In genomic region chr10:78480954-78481927, GRCm38 (mm10) we compare ENCODE assay signal across 8 mouse cellular contexts. TPM values are rescaled to one million over a fixed set of nuclear protein-coding genes. Genes with fewer than 3 reads are reported as not detected.
DNase-seq lines count a peak whose midpoint lies in the region; ATAC-seq and TF ChIP-seq lines count a peak whose summit lies in the region.

No protein-coding gene starts in this region.

- ATAC-seq in embryonic facial prominence, embryonic 12.5 days (ENCODE audit: insufficient number of reproducible peaks, insufficient read depth, low FRiP score, low TSS enrichment): peak; percentile 32; the same call in 1 of the 2 replicates
- peak; percentile 29 for ATAC-seq in intestine, embryonic 15.5 days
- ATAC-seq in monocyte, adult 5-6 weeks (replicated peaks; ENCODE audit: insufficient number of reproducible peaks, low FRiP score, low TSS enrichment, poor library complexity, severe bottlenecking): peak; percentile 49; the same call in 1 of the 2 replicates

- H3K27ac ChIP-seq in left cerebral cortex, adult 2 months: no peak overlapping the region
- H3K27ac ChIP-seq in embryonic facial prominence, embryonic 12.5 days: no peak overlapping the region
- H3K27ac ChIP-seq in intestine, embryonic 15.5 days: no peak overlapping the region

- TF ChIP-seq CTCF in left cerebral cortex, adult 2 months (IDR thresholded peaks at IDR 0.05): no peak

- WGBS in embryonic facial prominence, embryonic 12.5 days: 34% methylated on average over 21 of the region's 21 CpGs
- 35% methylated on average over 21 of the region's 21 CpGs for WGBS in intestine, embryonic 15.5 days

- peak overlapping the region; percentile 85 for H3K4me2 ChIP-seq in embryonic facial prominence, embryonic 12.5 days (replicated peaks)
- peak overlapping the region; percentile 95 for H3K4me2 ChIP-seq in intestine, embryonic 15.5 days (replicated peaks)

- no peaks in the 10 kb centered on the region for H3K9me3 ChIP-seq in embryonic facial prominence, embryonic 12.5 days
- no peaks in the 10 kb centered on the region for H3K9me3 ChIP-seq in intestine, embryonic 15.5 days

- no peaks in the 10 kb centered on the region for H3K36me3 ChIP-seq in embryonic facial prominence, embryonic 12.5 days
- H3K36me3 ChIP-seq in intestine, embryonic 15.5 days: no peaks in the 10 kb centered on the region

- H3K4me3 ChIP-seq in left cerebral cortex, adult 2 months: peak overlapping the region; percentile 55
- H3K4me3 ChIP-seq in embryonic facial prominence, embryonic 12.5 days: peak overlapping the region; percentile 48
- peak overlapping the region; percentile 48 for H3K4me3 ChIP-seq in intestine, embryonic 15.5 days (replicated peaks)

- peaks cover 13% of the 10 kb centered on the region for H3K27me3 ChIP-seq in embryonic facial prominence, embryonic 12.5 days
- no peaks in the 10 kb centered on the region for H3K27me3 ChIP-seq in intestine, embryonic 15.5 days (replicated peaks)

- intact Hi-C loops in left cerebral cortex, adult 2 months (cut with DNase I): no loop called here
- intact Hi-C loops in gastrocnemius, postnatal 36 days (cut with DNase I): no loop called here

- DNase-seq in left cerebral cortex, adult 2 months (ENCODE audit: extremely low spot score in 1 of 2, low spot score in 2 of 2): no peak
- no peak for DNase-seq in left cerebral cortex, adult 18-20 months (ENCODE audit: low spot score in 2 of 2)
- DNase-seq in right cerebral cortex, postnatal 10 days (ENCODE audit: low spot score in 2 of 2): no peak
- DNase-seq in MN1 (ENCODE audit: low spot score): no peak
- no peak for DNase-seq in gastrocnemius, postnatal 36 days

- peak overlapping the region; percentile 48; the same call in 1 of the 2 replicates for H3K9ac ChIP-seq in embryonic facial prominence, embryonic 12.5 days
- peak overlapping the region; percentile 49 for H3K9ac ChIP-seq in intestine, embryonic 15.5 days

- no peaks in the 10 kb centered on the region; the same call in 1 of the 2 replicates for H3K4me1 ChIP-seq in embryonic facial prominence, embryonic 12.5 days
- H3K4me1 ChIP-seq in intestine, embryonic 15.5 days (replicated peaks): peaks cover 10% of the 10 kb centered on the region; the same call in 1 of the 2 replicates

RNA-seq across cellular contexts. Expression of gene Pdxk, which starts 16.5 kb away (rescaled TPM):
- total RNA-seq in left cerebral cortex, adult 2 months (2021): 100 to 1,000 TPM; 114 to 118 TPM
- total RNA-seq in left cerebral cortex, adult 18-20 months (2021): 100 to 1,000 TPM; 124 to 128 TPM
- 12.1 and 13.3 TPM in 2 replicates for polyA plus RNA-seq in embryonic facial prominence, embryonic 12.5 days (2016; fragmentation: Nextera tagmentation; extraction: Ambion mirVana)
- 23.4 and 26.7 TPM in 2 replicates for polyA plus RNA-seq in intestine, embryonic 15.5 days (2015; fragmentation: Nextera tagmentation; extraction: Ambion mirVana)
- 5.5 to 7.5 TPM (median 6.9 TPM) in 3 replicates for total RNA-seq in monocyte, adult 5-6 weeks (2017)
- total RNA-seq in gastrocnemius, postnatal 36 days (2021): 1 to 10 TPM; 5.1 to 6.6 TPM

RNA-seq across cellular contexts. Expression of gene Olfr1358, which starts 36.0 kb away (rescaled TPM):
- not detected for total RNA-seq in left cerebral cortex, adult 2 months (2021)
- total RNA-seq in left cerebral cortex, adult 18-20 months (2021): not detected
- not detected in 2 replicates for polyA plus RNA-seq in embryonic facial prominence, embryonic 12.5 days (2016; fragmentation: Nextera tagmentation; extraction: Ambion mirVana)
- not detected in 2 replicates for polyA plus RNA-seq in intestine, embryonic 15.5 days (2015; fragmentation: Nextera tagmentation; extraction: Ambion mirVana)
- not detected in 3 replicates for total RNA-seq in monocyte, adult 5-6 weeks (2017)
- total RNA-seq in gastrocnemius, postnatal 36 days (2021): not detected

RNA-seq across cellular contexts. Expression of gene Cstb, which starts 55.8 kb away (rescaled TPM):
- 10 to 100 TPM; 41.0 to 41.7 TPM for total RNA-seq in left cerebral cortex, adult 2 months (2021)
- total RNA-seq in left cerebral cortex, adult 18-20 months (2021): 10 to 100 TPM; 38.5 to 40.4 TPM
- polyA plus RNA-seq in embryonic facial prominence, embryonic 12.5 days (2016; fragmentation: Nextera tagmentation; extraction: Ambion mirVana): 185 and 189 TPM in 2 replicates
- 270 and 290 TPM in 2 replicates for polyA plus RNA-seq in intestine, embryonic 15.5 days (2015; fragmentation: Nextera tagmentation; extraction: Ambion mirVana)
- total RNA-seq in monocyte, adult 5-6 weeks (2017): 24.8 to 42.0 TPM (median 26.4 TPM) in 3 replicates
- 10 to 100 TPM; 13.6 to 13.8 TPM for total RNA-seq in gastrocnemius, postnatal 36 days (2021)

Comparison
In these comparisons a context has a peak if more than half of its experiments do, and no peak if none do; other contexts are left out.
1. RNA of gene Pdxk, which starts 16.5 kb away (total RNA-seq): 124 to 128 TPM in left cerebral cortex, adult 18-20 months and 114 to 118 TPM in left cerebral cortex, adult 2 months; 5.1 to 6.6 TPM in gastrocnemius, postnatal 36 days and 5.5 to 7.5 TPM in monocyte, adult 5-6 weeks; every median in the first group is over 10 times any median in the second.
2. Peak in every context shown above with its lines, with median percentiles within 50 percentile points of each other: H3K4me3 ChIP-seq and ATAC-seq.